Mouse (Mus musculus): ENCODE measurements at regions not wholly inside any gene's neighbourhood (a gene's known extent, or its start where the extent isn't known, plus 50 kb on each side); places are given as distances from the start of the nearest gene placed in this dataset.
"Not testable (repeated sequence)": the region's sequence is repeated elsewhere in the genome, so short reads cannot be mapped to it uniquely, and the experiment has no call there.

DNA sequence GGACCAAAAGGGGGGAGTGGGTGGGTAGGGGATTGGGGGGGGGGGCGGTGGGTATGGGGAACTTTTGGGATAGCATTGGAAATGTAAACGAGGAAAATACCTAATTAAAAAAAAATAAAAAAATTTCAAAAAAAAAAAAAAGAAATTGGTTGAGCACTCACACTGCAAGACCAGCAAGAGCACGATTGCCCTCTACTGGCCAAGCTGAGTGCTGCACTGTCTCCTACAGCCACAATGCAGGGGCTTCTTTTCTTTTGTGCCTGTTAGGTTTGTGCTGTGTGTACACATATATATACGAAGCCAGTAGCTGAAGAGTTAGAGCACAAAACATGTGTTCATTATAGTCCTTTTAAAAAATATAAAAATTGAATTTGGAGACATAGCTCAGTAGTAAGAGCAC is 55.6 kb downstream of the Mup20 start:
- intact Hi-C loops (cut with DNase I) = no loop called here
- DNase-seq (ENCODE audit: low spot score in 2 of 2) = peak; percentile 46 to 48

DNA sequence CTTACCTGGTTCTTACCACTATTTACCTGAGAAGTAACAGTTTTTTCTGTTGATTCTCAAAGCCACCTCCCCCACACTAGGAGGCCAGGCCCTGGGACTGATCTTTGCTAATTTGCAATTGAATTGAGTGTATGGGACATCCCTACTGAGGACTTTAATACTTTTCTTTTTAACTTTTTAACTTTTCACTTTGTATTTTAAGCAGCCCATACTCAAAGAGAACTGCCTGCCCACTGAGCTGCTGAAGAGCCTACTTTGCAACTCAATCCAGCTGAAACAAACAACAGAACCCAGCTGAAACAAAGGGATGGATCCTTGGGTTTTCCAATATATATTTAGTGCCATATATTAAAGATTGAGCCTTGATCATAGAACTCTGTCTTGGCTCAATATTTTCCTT is 64.0 kb downstream of the Mup20 start:
- intact Hi-C loops (cut with DNase I); DNase-seq (ENCODE audit: low spot score in 2 of 2): not testable (repeated sequence)

DNA sequence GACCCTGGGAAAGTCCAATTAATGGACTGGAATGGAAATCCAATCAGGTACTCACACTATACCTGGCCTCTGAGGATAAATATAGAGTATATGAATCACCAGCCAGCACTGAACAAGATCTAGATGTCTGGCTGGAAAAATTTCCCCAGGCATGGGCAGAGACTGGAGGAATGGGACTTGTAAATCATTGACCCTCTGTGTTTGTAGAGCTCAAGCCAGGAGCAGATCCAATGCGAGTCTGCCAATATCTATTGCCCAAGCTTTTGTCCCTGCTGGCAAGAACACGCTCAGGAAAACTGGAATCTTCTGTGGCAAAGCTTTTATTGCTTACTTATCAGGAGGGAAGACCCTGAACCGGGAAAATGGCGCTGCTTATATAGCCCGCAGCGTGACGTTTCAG is 77.8 kb downstream of the Mup20 start:
- no peak for DNase-seq (ENCODE audit: low spot score in 2 of 2)
- intact Hi-C loops (cut with DNase I) = no loop called here

DNA sequence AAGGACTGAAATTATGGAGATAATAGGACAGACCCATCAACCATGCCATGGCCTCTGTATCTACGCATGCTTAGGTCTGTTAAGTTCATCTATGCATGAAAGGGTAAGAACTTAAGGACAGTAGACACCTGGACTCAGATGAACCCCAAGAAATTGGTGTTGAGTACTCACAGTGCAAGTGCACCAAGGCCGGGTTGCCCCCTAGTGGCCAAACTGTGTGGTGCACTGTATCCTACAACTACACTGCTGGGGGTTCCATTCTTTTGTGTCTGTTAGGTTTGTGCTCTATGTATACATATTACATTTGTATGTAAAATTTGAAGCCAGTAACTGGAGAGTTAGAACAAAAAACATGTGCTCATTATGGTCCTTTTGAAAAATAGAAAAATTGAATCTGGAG is 80.7 kb downstream of the Mup20 start:
- DNase-seq (ENCODE audit: low spot score in 2 of 2) = peak in 1 of 2 experiments; percentile 3

DNA sequence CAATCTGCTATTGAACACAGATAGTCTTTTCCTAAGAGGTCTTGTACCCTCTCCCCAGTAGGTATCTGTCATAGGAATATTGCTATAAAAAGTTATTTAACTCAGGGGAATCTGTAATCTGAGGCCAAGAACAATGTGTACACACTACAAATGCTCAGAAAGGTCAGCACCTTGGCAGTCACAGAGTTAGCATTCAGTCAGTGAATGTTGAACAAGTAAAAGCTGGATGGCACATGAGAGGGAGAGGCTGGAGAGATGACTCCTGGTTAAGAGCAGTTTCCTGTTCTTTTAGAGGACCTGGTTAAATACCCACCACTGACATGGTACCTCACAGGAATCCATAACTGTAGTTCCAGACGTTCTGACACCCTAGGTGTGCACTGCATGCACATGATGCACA is 84.3 kb downstream of the Mup20 start:
- DNase-seq (ENCODE audit: low spot score in 2 of 2) = no peak
- intact Hi-C loops (cut with DNase I) = no loop called here

More for the DNA sequence above, 80.7 kb downstream of the Mup20 start:
- intact Hi-C loops (cut with DNase I) = no loop called here

DNA sequence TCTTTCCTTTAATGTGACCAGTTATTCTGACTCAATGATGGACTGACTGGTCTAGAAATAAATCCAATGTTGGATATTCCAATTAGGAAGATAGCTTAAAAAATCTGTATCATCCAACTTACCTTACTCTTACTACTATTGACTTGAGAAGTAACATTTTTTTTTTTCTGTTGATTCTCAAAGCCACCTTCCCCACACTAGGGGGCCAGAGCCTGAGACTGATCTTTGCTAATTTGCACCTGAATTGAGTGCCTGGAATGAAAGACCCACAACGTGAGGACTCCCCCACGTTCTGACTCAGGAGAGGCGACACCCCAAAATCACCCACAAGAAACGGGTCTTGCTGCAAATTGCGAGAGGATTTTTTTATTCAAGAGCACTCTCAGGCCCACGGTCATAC is 86.3 kb downstream of the Mup20 start:
- intact Hi-C loops (cut with DNase I); DNase-seq (ENCODE audit: low spot score in 2 of 2): not testable (repeated sequence)

DNA sequence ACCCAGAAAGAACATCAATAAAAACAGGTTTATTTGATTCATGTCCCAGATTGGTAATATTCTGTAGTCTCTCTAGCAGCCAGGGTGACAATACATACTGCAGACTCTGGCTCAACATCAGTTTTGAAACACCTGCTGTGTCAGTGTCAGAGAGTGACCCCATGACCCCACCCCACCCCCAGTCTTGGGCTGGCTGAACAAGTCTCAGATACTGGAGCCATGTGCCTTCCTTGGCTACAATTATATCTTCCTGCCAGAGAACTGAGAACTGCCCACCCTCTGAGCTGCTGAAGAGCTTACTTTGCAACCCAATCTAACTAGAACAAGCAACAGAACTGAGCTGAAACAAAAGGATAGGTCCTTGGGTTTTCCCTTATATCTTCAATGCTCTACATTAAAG is 91.6 kb downstream of the Mup20 start:
- intact Hi-C loops (cut with DNase I) = no loop called here
- DNase-seq (ENCODE audit: low spot score in 2 of 2) = no peak
